ENCODE assay signal across 9 mouse cellular contexts in the genomic region with DNA sequence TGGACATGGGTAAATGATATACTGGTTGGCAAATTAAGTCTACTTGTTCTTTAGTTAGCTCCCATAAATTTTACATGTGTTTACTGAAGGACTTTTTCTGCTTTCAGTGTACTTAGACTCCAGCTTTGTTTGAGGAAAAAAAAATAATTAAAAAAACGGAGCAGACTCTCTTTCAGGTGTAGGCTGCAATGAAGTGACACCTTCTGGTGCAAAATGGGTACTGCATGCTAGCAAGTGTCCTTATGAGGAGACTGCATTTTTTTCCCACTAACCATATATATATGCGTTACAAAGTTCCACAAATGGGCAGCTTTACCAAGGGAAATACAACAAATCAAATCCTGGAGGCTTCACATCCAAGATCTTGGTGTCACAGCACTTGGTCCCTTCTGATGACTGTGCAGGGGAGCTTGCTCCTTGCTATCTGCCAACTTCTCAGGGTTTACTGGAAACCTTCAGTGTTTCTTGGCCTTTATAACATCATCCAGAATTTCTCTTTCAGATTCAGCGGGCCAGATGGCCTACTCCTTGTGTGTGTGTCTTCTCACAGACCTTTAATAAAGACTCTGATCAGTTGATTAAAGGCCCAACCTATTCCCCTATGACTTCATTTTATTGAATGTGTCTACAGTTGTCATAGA. TPM values are rescaled to one million over a fixed set of nuclear protein-coding genes. Genes with fewer than 3 reads are reported as not detected.
DNase-seq lines count a peak whose midpoint lies in the region; ATAC-seq and TF ChIP-seq lines count a peak whose summit lies in the region.
"Had no signal": no experiment of that assay in that cellular context is flagged by ENCODE, and none has a peak within 500 bp of the region (broad histone marks: within the 10 kb centered on the region; RNA-seq: fewer than 3 reads in every experiment).

No protein-coding gene starts in this region.

- WGBS in hindbrain, embryonic 10.5 days, result 38% methylated on average over 3 of the region's 3 CpGs
- 26% methylated on average over 3 of the region's 3 CpGs for WGBS in hindbrain, embryonic 12.5 days
- 18% methylated on average over 3 of the region's 3 CpGs for WGBS in cerebellum, adult 2 months
- WGBS in limb, embryonic 10.5 days, result 40% methylated on average over 3 of the region's 3 CpGs
- WGBS in stomach, postnatal 0 days, result 25% methylated on average over 3 of the region's 3 CpGs

- TF ChIP-seq CTCF in cerebellum, adult 2 months (IDR thresholded peaks at IDR 0.05; ENCODE audit: borderline replicate concordance, insufficient read depth, low read depth, low read length), result peak; percentile 42; the same call in 1 of the 2 replicates
- TF ChIP-seq CTCF in stomach, postnatal 0 days (IDR thresholded peaks at IDR 0.05; ENCODE audit: low read depth), result peak; percentile 91

- H3K4me2 ChIP-seq in hindbrain, embryonic 12.5 days (replicated peaks), result no peak overlapping the region
- H3K4me2 ChIP-seq in stomach, postnatal 0 days (replicated peaks; ENCODE audit: low read depth), result no peak overlapping the region

- no peak for TF ChIP-seq POLR2A in cerebellum, adult 2 months (IDR thresholded peaks at IDR 0.05; ENCODE audit: borderline replicate concordance, insufficient read depth, low read length)

- no peak for TF ChIP-seq EP300 in stomach, postnatal 0 days (optimal IDR thresholded peaks at IDR 0.05)

- H3K9ac ChIP-seq in hindbrain, embryonic 12.5 days, result no peak overlapping the region
- H3K9ac ChIP-seq in stomach, postnatal 0 days (ENCODE audit: low read length), result no peak overlapping the region

- no peaks in the 10 kb centered on the region for H3K4me1 ChIP-seq in hindbrain, embryonic 10.5 days (replicated peaks)
- no peaks in the 10 kb centered on the region for H3K4me1 ChIP-seq in hindbrain, embryonic 12.5 days
- H3K4me1 ChIP-seq in cerebellum, adult 2 months (ENCODE audit: control insufficient read depth, insufficient read depth, low read length), result no peaks in the 10 kb centered on the region
- no peaks in the 10 kb centered on the region for H3K4me1 ChIP-seq in limb, embryonic 10.5 days
- no peaks in the 10 kb centered on the region for H3K4me1 ChIP-seq in stomach, postnatal 0 days (replicated peaks; ENCODE audit: control insufficient read depth, insufficient read depth)
- H3K4me1 ChIP-seq: megakaryocyte, embryonic 14.5 days had no signal

- H3K9me3 ChIP-seq in hindbrain, embryonic 10.5 days, result no peaks in the 10 kb centered on the region
- H3K9me3 ChIP-seq in hindbrain, embryonic 12.5 days (replicated peaks), result no peaks in the 10 kb centered on the region
- no peaks in the 10 kb centered on the region for H3K9me3 ChIP-seq in limb, embryonic 10.5 days (replicated peaks)
- no peaks in the 10 kb centered on the region for H3K9me3 ChIP-seq in stomach, postnatal 0 days (ENCODE audit: control insufficient read depth, low read length)
- H3K9me3 ChIP-seq: megakaryocyte, embryonic 14.5 days had no signal

- no peak overlapping the region for H3K27ac ChIP-seq in hindbrain, embryonic 10.5 days
- no peak overlapping the region for H3K27ac ChIP-seq in hindbrain, embryonic 12.5 days
- H3K27ac ChIP-seq in cerebellum, adult 2 months (ENCODE audit: insufficient read depth, low read length), result no peak overlapping the region
- H3K27ac ChIP-seq in limb, embryonic 10.5 days, result no peak overlapping the region
- H3K27ac ChIP-seq in stomach, postnatal 0 days (replicated peaks), result no peak overlapping the region

- no peak for ATAC-seq in hindbrain, embryonic 12.5 days (ENCODE audit: low FRiP score)
- peak; percentile 74; the same call in 1 of the 2 replicates for ATAC-seq in stomach, postnatal 0 days (ENCODE audit: low FRiP score, low TSS enrichment)

- H3K36me3 ChIP-seq in hindbrain, embryonic 10.5 days, result no peaks in the 10 kb centered on the region
- H3K36me3 ChIP-seq in hindbrain, embryonic 12.5 days, result no peaks in the 10 kb centered on the region
- no peaks in the 10 kb centered on the region for H3K36me3 ChIP-seq in limb, embryonic 10.5 days
- H3K36me3 ChIP-seq in stomach, postnatal 0 days (ENCODE audit: control insufficient read depth, insufficient read depth, low read length), result no peaks in the 10 kb centered on the region

- H3K27me3 ChIP-seq in hindbrain, embryonic 10.5 days (ENCODE audit: insufficient read depth, poor library complexity, severe bottlenecking), result no peaks in the 10 kb centered on the region
- no peaks in the 10 kb centered on the region for H3K27me3 ChIP-seq in hindbrain, embryonic 12.5 days
- H3K27me3 ChIP-seq in cerebellum, adult 2 months (ENCODE audit: control insufficient read depth, insufficient read depth, low read length), result no peaks in the 10 kb centered on the region
- H3K27me3 ChIP-seq in limb, embryonic 10.5 days (ENCODE audit: low read depth, poor library complexity, severe bottlenecking), result no peaks in the 10 kb centered on the region
- no peaks in the 10 kb centered on the region for H3K27me3 ChIP-seq in stomach, postnatal 0 days (ENCODE audit: control insufficient read depth, insufficient read depth, low read length)
- H3K27me3 ChIP-seq: megakaryocyte, embryonic 14.5 days had no signal

- H3K4me3 ChIP-seq in hindbrain, embryonic 10.5 days, result no peak overlapping the region
- H3K4me3 ChIP-seq in hindbrain, embryonic 12.5 days, result no peak overlapping the region
- H3K4me3 ChIP-seq in cerebellum, adult 2 months (replicated peaks; ENCODE audit: insufficient read depth, low read depth, low read length), result no peak overlapping the region
- no peak overlapping the region for H3K4me3 ChIP-seq in limb, embryonic 10.5 days
- H3K4me3 ChIP-seq in stomach, postnatal 0 days (ENCODE audit: low read depth, low read length), result no peak overlapping the region
- H3K4me3 ChIP-seq: megakaryocyte, embryonic 14.5 days had no signal

- peak; percentile 41 for DNase-seq in hindbrain, embryonic 10.5 days (ENCODE audit: low spot score)
- peak; percentile 55 to 56 for DNase-seq in cerebellum, adult 2 months
- peak; percentile 9 to 66 for DNase-seq in frontal cortex, postnatal 14 days (ENCODE audit: low spot score in 2 of 2)
- peak; percentile 54 to 69 for DNase-seq in kidney, adult 8-10 months
- DNase-seq in limb, embryonic 10.5 days (ENCODE audit: low spot score), result peak; percentile 46
- peak; percentile 84 for DNase-seq in naive thymus-derived CD4-positive, alpha-beta T cell, adult 2 months (ENCODE audit: low read depth)
- DNase-seq in stomach, postnatal 0 days (ENCODE audit: low spot score), result peak; percentile 71

RNA-seq across cellular contexts. Expression of a gene that starts 44.3 kb away (rescaled TPM):
- 23.3 and 24.4 TPM in 2 replicates for polyA plus RNA-seq in hindbrain, embryonic 10.5 days (2016; fragmentation: Nextera tagmentation; extraction: Ambion mirVana)
- 18.6 and 22.0 TPM in 2 replicates for polyA plus RNA-seq in hindbrain, embryonic 12.5 days (2016; fragmentation: Nextera tagmentation; extraction: Ambion mirVana)
- polyA plus RNA-seq in cerebellum, adult 2 months (2012; rRNA removed), result 20.8 and 21.2 TPM in 2 replicates
- 20.9 and 23.7 TPM in 2 replicates for polyA plus RNA-seq in limb, embryonic 10.5 days (2016; fragmentation: Nextera tagmentation; extraction: Ambion mirVana)
- polyA plus RNA-seq in stomach, postnatal 0 days (2015; fragmentation: Nextera tagmentation; extraction: Ambion mirVana), result 19.7 and 20.1 TPM in 2 replicates

RNA-seq across cellular contexts. Expression of a gene that starts 59.0 kb away (rescaled TPM):
- polyA plus RNA-seq in hindbrain, embryonic 10.5 days (2016; fragmentation: Nextera tagmentation; extraction: Ambion mirVana), result 26.4 and 29.4 TPM in 2 replicates
- polyA plus RNA-seq in hindbrain, embryonic 12.5 days (2016; fragmentation: Nextera tagmentation; extraction: Ambion mirVana), result 31.4 and 34.2 TPM in 2 replicates
- 24.0 and 24.8 TPM in 2 replicates for polyA plus RNA-seq in cerebellum, adult 2 months (2012; rRNA removed)
- 35.4 and 40.8 TPM in 2 replicates for polyA plus RNA-seq in limb, embryonic 10.5 days (2016; fragmentation: Nextera tagmentation; extraction: Ambion mirVana)
- polyA plus RNA-seq in stomach, postnatal 0 days (2015; fragmentation: Nextera tagmentation; extraction: Ambion mirVana), result 95.4 and 99.6 TPM in 2 replicates
